In genomic region chr13:34131708-34132060, GRCm38 (mm10) we compare ENCODE assay signal across 7 mouse cellular contexts. TPM values are rescaled to one million over a fixed set of nuclear protein-coding genes. Genes with fewer than 3 reads are reported as not detected.
DNase-seq lines count a peak whose midpoint lies in the region; ATAC-seq and TF ChIP-seq lines count a peak whose summit lies in the region.

No protein-coding gene starts in this region.

- peak; percentile 58 for ATAC-seq in heart, postnatal 0 days (ENCODE audit: insufficient read depth, low read depth)
- peak; percentile 42 for ATAC-seq in monocyte, adult 5-6 weeks (replicated peaks; ENCODE audit: insufficient number of reproducible peaks, low FRiP score, low TSS enrichment, poor library complexity, severe bottlenecking)

- H3K36me3 ChIP-seq in heart, postnatal 0 days (replicated peaks; ENCODE audit: control insufficient read depth, insufficient read depth, low read length) = peaks cover under 1% of the 10 kb centered on the region; the same call in 1 of the 2 replicates
- H3K36me3 ChIP-seq in limb, embryonic 10.5 days = no peaks in the 10 kb centered on the region; the same call in 1 of the 2 replicates

- no peak for TF ChIP-seq EP300 in heart, postnatal 0 days (IDR thresholded peaks at IDR 0.05; ENCODE audit: low read depth)

- H3K4me1 ChIP-seq in heart, postnatal 0 days (ENCODE audit: control insufficient read depth, insufficient read depth) = peaks cover 22% of the 10 kb centered on the region; the same call in 1 of the 2 replicates
- peaks cover 48% of the 10 kb centered on the region for H3K4me1 ChIP-seq in limb, embryonic 10.5 days

- peak overlapping the region; percentile 85 for H3K27ac ChIP-seq in heart, postnatal 0 days (ENCODE audit: low read depth)
- peak overlapping the region; percentile 72 for H3K27ac ChIP-seq in limb, embryonic 10.5 days

- no peaks in the 10 kb centered on the region for H3K27me3 ChIP-seq in heart, postnatal 0 days (ENCODE audit: control insufficient read depth, insufficient read depth, low read length)
- peaks cover 51% of the 10 kb centered on the region for H3K27me3 ChIP-seq in limb, embryonic 10.5 days (ENCODE audit: low read depth, poor library complexity, severe bottlenecking)

- no peaks in the 10 kb centered on the region for H3K9me3 ChIP-seq in heart, postnatal 0 days (replicated peaks; ENCODE audit: control insufficient read depth, low read length)
- no peaks in the 10 kb centered on the region for H3K9me3 ChIP-seq in limb, embryonic 10.5 days (replicated peaks)

- H3K4me2 ChIP-seq in heart, postnatal 0 days (ENCODE audit: low read depth, low read length) = peak overlapping the region; percentile 77

- peak overlapping the region; percentile 28 for H3K9ac ChIP-seq in heart, postnatal 0 days (replicated peaks; ENCODE audit: low read depth, low read length)

- WGBS in heart, postnatal 0 days = 2% methylated on average over 10 of the region's 10 CpGs
- under 1% methylated on average over 10 of the region's 10 CpGs for WGBS in limb, embryonic 10.5 days

- peak overlapping the region; percentile 69 for H3K4me3 ChIP-seq in heart, postnatal 0 days (ENCODE audit: low read depth, low read length)
- H3K4me3 ChIP-seq in limb, embryonic 10.5 days = peak overlapping the region; percentile 67

- peak; percentile 86 to 89 for DNase-seq in right cerebral cortex, postnatal 10 days (ENCODE audit: low spot score in 2 of 2)
- DNase-seq in right cerebral cortex, adult 18-20 months = no peak
- peak; percentile 91 for DNase-seq in embryo, embryonic 10.5 days (ENCODE audit: low spot score)
- DNase-seq in heart, postnatal 0 days (ENCODE audit: low spot score) = peak; percentile 79
- DNase-seq in limb, embryonic 10.5 days (ENCODE audit: low spot score) = peak; percentile 70
- DNase-seq in thymus, postnatal 14 days = peak; percentile 84

- no peak for TF ChIP-seq CTCF in heart, postnatal 0 days (IDR thresholded peaks at IDR 0.05; ENCODE audit: low read depth)

RNA-seq across cellular contexts. Expression of gene Tubb2b, which starts 1.4 kb away (rescaled TPM):
- 157 and 227 TPM in 2 replicates for total RNA-seq in heart, postnatal 0 days (2014; rRNA removed; ENCODE audit: low replicate concordance)
- polyA plus RNA-seq in heart, postnatal 0 days (2015; fragmentation: Nextera tagmentation; extraction: Ambion mirVana) = 16.9 and 19.7 TPM in 2 replicates
- 11.7 and 15.6 TPM in 2 replicates for polyA plus RNA-seq in limb, embryonic 10.5 days (2016; fragmentation: Nextera tagmentation; extraction: Ambion mirVana)
- total RNA-seq in monocyte, adult 5-6 weeks (2017) = 5.1 to 7.5 TPM (median 5.7 TPM) in 3 replicates

RNA-seq across cellular contexts. Expression of gene Psmg4, which starts 31.1 kb away (rescaled TPM):
- total RNA-seq in heart, postnatal 0 days (2014; rRNA removed; ENCODE audit: low replicate concordance) = 58.0 and 108 TPM in 2 replicates
- 86.3 and 87.8 TPM in 2 replicates for polyA plus RNA-seq in heart, postnatal 0 days (2015; fragmentation: Nextera tagmentation; extraction: Ambion mirVana)
- polyA plus RNA-seq in limb, embryonic 10.5 days (2016; fragmentation: Nextera tagmentation; extraction: Ambion mirVana) = 80.5 and 83.3 TPM in 2 replicates
- total RNA-seq in monocyte, adult 5-6 weeks (2017) = 59.4 to 101 TPM (median 76.2 TPM) in 3 replicates

RNA-seq across cellular contexts. Expression of gene Tubb2a, which starts 53.9 kb away (rescaled TPM):
- 291 and 343 TPM in 2 replicates for total RNA-seq in heart, postnatal 0 days (2014; rRNA removed; ENCODE audit: low replicate concordance)
- polyA plus RNA-seq in heart, postnatal 0 days (2015; fragmentation: Nextera tagmentation; extraction: Ambion mirVana) = 90.8 and 105 TPM in 2 replicates
- polyA plus RNA-seq in limb, embryonic 10.5 days (2016; fragmentation: Nextera tagmentation; extraction: Ambion mirVana) = 44.3 and 44.7 TPM in 2 replicates
- 29.8 to 47.6 TPM (median 39.0 TPM) in 3 replicates for total RNA-seq in monocyte, adult 5-6 weeks (2017)

Comparison
In these comparisons a context has a peak if more than half of its experiments do, and no peak if none do; other contexts are left out.
1. RNA of gene Tubb2b, which starts 1.4 kb away (total RNA-seq): 157 to 227 TPM in heart, postnatal 0 days; 5.1 to 7.5 TPM in monocyte, adult 5-6 weeks; every median in the first group is over 10 times any median in the second.